Mouse (Mus musculus) midbrain, embryonic 11.5 days (tissue): Measurements from ENCODE around the gene Mthfsl. TPM values are rescaled to one million over a fixed set of nuclear protein-coding genes. Genes with fewer than 3 reads are reported as not detected.
"Not testable (repeated sequence)": the region's sequence is repeated elsewhere in the genome, so short reads cannot be mapped to it uniquely, and the experiment has no call there.

Experiments used
- ATAC-seq: fragments of 200-750 bp; cut with Nextera tagmentation; 2 replicates; pipeline ENCODE4 v1.8.0; 2017; ENCODE audit warnings: moderate TSS enrichment, moderate library complexity; ENCODE audit not compliant: low FRiP score
- DNase-seq: peaks from one replicate; pipeline ENCODE4 v3.0.0; 2015; ENCODE audit warnings: low spot score; ENCODE audit errors: missing footprints
- H3K27ac ChIP-seq: fragments of 300-500 bp; sonication (generic); 2 replicates; pipeline ENCODE4 v1.5.1; 2014; ENCODE audit warnings: low read depth, low read length
- H3K27me3 ChIP-seq: fragments of 300-500 bp; sonication (generic); 2 replicates; pipeline ENCODE4 v1.6.1; 2014; ENCODE audit warnings: mild to moderate bottlenecking, low read length, moderate library complexity, mixed read lengths; ENCODE audit not compliant: control insufficient read depth, insufficient read depth
- H3K36me3 ChIP-seq: fragments of 300-500 bp; sonication (generic); 2 replicates; pipeline ENCODE4 v1.6.1; 2014; ENCODE audit warnings: mild to moderate bottlenecking, low read length, moderate library complexity, mixed read lengths; ENCODE audit not compliant: control insufficient read depth, insufficient read depth
- H3K4me1 ChIP-seq: fragments of 300-500 bp; sonication (generic); 2 replicates; pipeline ENCODE4 v1.6.1; 2014; ENCODE audit warnings: low read length; ENCODE audit not compliant: control insufficient read depth, insufficient read depth
- H3K4me2 ChIP-seq: fragments of 300-500 bp; sonication (generic); 2 replicates; pipeline ENCODE4 v1.6.1; 2014; ENCODE audit warnings: mild to moderate bottlenecking, moderate library complexity
- H3K4me3 ChIP-seq: fragments of 300-500 bp; sonication (generic); 2 replicates; pipeline ENCODE4 v1.5.1; 2014; ENCODE audit warnings: low read depth, low read length
- H3K9ac ChIP-seq: fragments of 300-500 bp; sonication (generic); 2 replicates; pipeline ENCODE4 v1.6.1; 2014; ENCODE audit warnings: low read length
- H3K9me3 ChIP-seq: fragments of 300-500 bp; sonication (generic); 2 replicates; pipeline ENCODE4 v1.6.1; 2016; ENCODE audit warnings: low read length; ENCODE audit not compliant: control insufficient read depth
- WGBS: fragments of 180-500 bp; shearing (Covaris S2); extraction: QIAGEN DNeasy Blood & Tissue Kit; methylation state at CpG from one replicate; pipeline ENCODE4 v1.1.7; 2014; 5-methylcytosine and 5-hydroxymethylcytosine counted together
- polyA plus RNA-seq: library from polyadenylated mRNA; unstranded; fragments of >200 nt; fragmentation: Nextera tagmentation; extraction: Ambion mirVana; gene quantifications from 2 replicates; pipeline ENCODE4 v1.2.1, GENCODE M21; 2014

Gene Mthfsl
- polyA plus RNA-seq, 1 experiment from 2014 or later: 26.6 TPM

DNA sequence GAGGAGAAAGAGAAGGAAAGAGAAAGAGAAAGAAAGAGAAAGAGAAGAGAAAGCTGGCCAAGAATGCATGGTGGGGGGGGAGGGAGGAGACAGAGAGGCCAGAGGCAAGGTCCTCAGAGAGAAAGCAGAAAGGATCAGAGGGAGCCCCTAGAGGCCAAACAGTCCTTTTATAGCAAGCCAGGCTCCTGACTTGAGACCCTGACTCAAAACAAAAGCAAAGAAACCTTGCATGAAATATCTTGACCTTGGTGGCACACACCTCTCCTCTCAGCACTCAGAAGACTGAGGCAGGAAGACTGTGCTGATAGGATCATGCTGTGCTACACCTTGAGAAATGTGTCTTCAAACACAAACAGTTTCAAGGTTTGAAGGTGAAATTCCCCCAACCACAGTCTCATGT lies 1.5 kb upstream of the Mthfsl start:
- H3K27me3 ChIP-seq, DNase-seq: not testable (repeated sequence)

DNA sequence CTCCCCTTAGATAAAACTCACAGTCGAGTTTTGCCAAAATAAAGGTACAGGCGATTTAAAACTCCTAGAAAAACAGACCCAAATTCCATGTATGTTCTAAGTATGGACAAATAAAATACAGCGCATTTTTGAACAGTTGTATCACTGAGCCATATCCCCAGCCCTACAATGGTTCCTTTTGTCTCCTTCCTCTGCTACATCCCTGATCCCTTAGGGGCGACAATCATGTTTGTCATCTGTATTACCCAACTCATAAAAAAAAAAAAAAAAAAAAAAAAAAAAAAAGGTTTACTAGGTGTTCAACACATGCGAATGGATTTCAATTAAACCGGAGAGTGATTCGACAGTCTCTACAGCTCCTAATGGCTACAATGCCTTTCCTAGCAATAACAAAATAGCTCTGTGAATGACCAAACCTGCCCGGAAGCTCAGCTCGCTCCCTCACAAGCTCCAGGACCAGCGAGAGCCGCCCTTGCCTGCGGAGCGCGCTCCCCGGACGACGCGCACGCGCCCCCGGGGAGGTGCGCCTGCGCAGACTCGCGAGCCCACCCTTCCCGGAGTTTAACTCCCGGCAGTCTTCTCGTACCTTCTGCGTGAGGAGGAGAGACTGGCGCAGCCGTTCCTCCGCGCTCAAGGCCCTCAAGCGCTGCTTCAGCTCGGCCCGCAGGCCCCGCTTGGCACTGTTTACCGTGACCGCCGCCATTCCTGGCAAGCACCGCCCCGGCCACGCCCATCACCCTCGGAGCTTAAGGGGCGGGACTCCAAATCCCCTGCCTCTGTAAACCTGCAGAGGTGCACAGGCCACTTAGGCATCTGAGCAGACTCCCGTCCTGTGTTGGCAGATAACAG lies 799 bp downstream of the Mthfsl start:
- DNase-seq: peak; percentile 90
- not testable (repeated sequence) for H3K9me3 ChIP-seq, H3K4me1 ChIP-seq, H3K27ac ChIP-seq, H3K36me3 ChIP-seq, H3K27me3 ChIP-seq
- H3K4me2 ChIP-seq: peak overlapping the region; percentile 30; the same call in 1 of the 2 replicates
- 13% methylated on average over 15 of the region's 46 CpGs for WGBS
- 0 out of 2 replicates have a peak overlapping the region, but pooled peaks have one; percentile 18 for H3K9ac ChIP-seq
- peak overlapping the region; percentile 19 for H3K4me3 ChIP-seq
- ATAC-seq: peak; percentile 96

More for the DNA sequence above, 1.5 kb upstream of the Mthfsl start:
- H3K9ac ChIP-seq, ATAC-seq, H3K4me1 ChIP-seq, H3K27ac ChIP-seq, H3K9me3 ChIP-seq, H3K4me2 ChIP-seq, H3K36me3 ChIP-seq, H3K4me3 ChIP-seq: not testable (repeated sequence)

- ATAC-seq, H3K27ac ChIP-seq, H3K9ac ChIP-seq, H3K9me3 ChIP-seq, H3K4me2 ChIP-seq, H3K36me3 ChIP-seq, H3K4me3 ChIP-seq, H3K27me3 ChIP-seq, DNase-seq, H3K4me1 ChIP-seq: not testable (repeated sequence)
- 77% methylated on average over 4 of the region's 5 CpGs for WGBS
Measured at GRCm38 (mm10) chr9:88718593-88718992, 1.5 kb downstream of the Mthfsl start.

- H3K27me3 ChIP-seq, H3K4me2 ChIP-seq, H3K9me3 ChIP-seq, DNase-seq, H3K9ac ChIP-seq, H3K27ac ChIP-seq, H3K4me3 ChIP-seq, H3K36me3 ChIP-seq, H3K4me1 ChIP-seq: not testable (repeated sequence)
- peak; percentile 22; the same call in 1 of the 2 replicates for ATAC-seq
- 14% methylated on average over 2 of the region's 2 CpGs for WGBS
Measured at GRCm38 (mm10) chr9:88718140-88718539, 2.0 kb downstream of the Mthfsl start.

DNA sequence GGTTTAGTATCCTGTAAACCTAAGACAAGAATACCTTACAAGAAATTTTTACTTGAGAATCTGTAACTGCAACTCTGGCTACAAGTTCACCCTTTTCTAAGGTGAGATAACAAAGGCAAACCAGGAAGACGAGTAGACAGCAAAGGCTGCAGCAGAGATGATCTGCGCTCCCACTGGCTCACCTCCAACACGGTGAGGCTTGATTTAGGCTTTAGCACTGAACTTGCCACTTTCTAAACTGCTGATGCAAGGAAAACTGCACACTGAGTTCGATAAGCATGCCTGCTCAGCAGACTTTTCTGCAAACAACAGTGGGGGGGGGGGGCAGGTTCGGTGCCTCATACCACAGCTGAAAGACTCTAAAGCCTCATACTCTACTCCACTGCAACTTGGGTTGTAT lies 5.6 kb downstream of the Mthfsl start:
- H3K4me2 ChIP-seq, DNase-seq, ATAC-seq, H3K4me1 ChIP-seq, H3K9ac ChIP-seq, H3K27me3 ChIP-seq, H3K4me3 ChIP-seq, H3K9me3 ChIP-seq, H3K36me3 ChIP-seq, H3K27ac ChIP-seq: not testable (repeated sequence)
- WGBS: 85% methylated on average over 5 of the region's 5 CpGs

GRCm38 (mm10) chr9:88712164-88712749 lies 7.8 kb downstream of the Mthfsl start:
- not testable (repeated sequence) for H3K36me3 ChIP-seq, H3K4me2 ChIP-seq, DNase-seq, H3K4me3 ChIP-seq, H3K9me3 ChIP-seq, H3K27ac ChIP-seq, H3K4me1 ChIP-seq, H3K9ac ChIP-seq, ATAC-seq, H3K27me3 ChIP-seq
- 76% methylated on average over 3 of the region's 3 CpGs for WGBS

DNA sequence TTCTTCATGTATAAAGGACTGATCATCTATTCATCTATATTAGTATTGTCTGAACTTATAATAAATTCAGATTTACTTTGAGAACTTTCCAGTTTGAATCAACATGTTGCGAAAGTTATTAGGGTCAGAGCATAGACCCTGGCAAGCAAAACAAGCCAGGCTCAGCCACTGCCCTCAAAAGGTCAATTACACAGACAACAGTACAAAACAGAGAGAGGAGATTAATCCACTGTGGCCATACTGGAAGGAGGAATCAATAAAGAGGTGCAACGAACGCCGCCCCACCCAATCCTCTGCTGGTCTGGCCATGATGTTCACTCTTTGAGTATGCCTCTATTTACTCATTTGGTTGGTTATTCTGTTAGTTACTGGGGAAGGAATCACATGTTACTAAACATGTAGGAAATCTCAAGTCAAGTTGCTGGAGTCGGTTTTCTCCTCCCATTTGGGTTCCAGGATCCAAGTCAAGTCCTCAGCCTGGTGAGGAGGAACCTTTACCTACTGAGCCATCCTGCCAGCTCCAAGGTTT lies 9.1 kb downstream of the Mthfsl start:
- not testable (repeated sequence) for ATAC-seq, H3K27ac ChIP-seq, H3K4me3 ChIP-seq, H3K9ac ChIP-seq, H3K9me3 ChIP-seq, DNase-seq, H3K27me3 ChIP-seq, H3K36me3 ChIP-seq, H3K4me2 ChIP-seq, H3K4me1 ChIP-seq
- WGBS: 80% methylated on average over 4 of the region's 5 CpGs

- not testable (repeated sequence) for H3K36me3 ChIP-seq, H3K4me3 ChIP-seq, DNase-seq, ATAC-seq, H3K27me3 ChIP-seq, H3K4me1 ChIP-seq, H3K4me2 ChIP-seq, H3K27ac ChIP-seq, H3K9ac ChIP-seq, H3K9me3 ChIP-seq
- WGBS: 84% methylated on average over 2 of the region's 2 CpGs
Measured at GRCm38 (mm10) chr9:88710439-88710838, 9.7 kb downstream of the Mthfsl start.

- DNase-seq, H3K9ac ChIP-seq: not testable (repeated sequence)
- 93% methylated on average over 5 of the region's 5 CpGs for WGBS
Measured at GRCm38 (mm10) chr9:88709794-88710193, 10.3 kb downstream of the Mthfsl start.

More at GRCm38 (mm10) chr9:88709794-88710193, 10.3 kb downstream of the Mthfsl start:
- ATAC-seq, H3K4me3 ChIP-seq, H3K9me3 ChIP-seq, H3K27me3 ChIP-seq, H3K4me1 ChIP-seq, H3K4me2 ChIP-seq, H3K36me3 ChIP-seq, H3K27ac ChIP-seq: not testable (repeated sequence)
